Mouse (Mus musculus): ENCODE measurements around the gene Nacad.

GRCm38 (mm10) chr11:6579361-6579760, 26.5 kb downstream of the Nacad start:
- no peak for TF ChIP-seq CTCF (IDR thresholded peaks at IDR 0.05; ENCODE audit: insufficient read depth, low read length)
- TF ChIP-seq POLR2A (IDR thresholded peaks at IDR 0.05; ENCODE audit: borderline replicate concordance, extremely low read depth, low read depth, low read length): no peak
